Mouse (Mus musculus): ENCODE results near the gene Emp1.

Emp1 gene

GRCm38 (mm10) chr6:135364041-135364745 lies 1.8 kb downstream of the Emp1 start:
- no peak for DNase-seq (ENCODE audit: low spot score in 2 of 2)

- DNase-seq (ENCODE audit: low spot score in 2 of 2) = no peak
Observed at GRCm38 (mm10) chr6:135364891-135365301, 2.6 kb downstream of the Emp1 start.

GRCm38 (mm10) chr6:135365614-135366013 lies 3.3 kb downstream of the Emp1 start:
- no peak for DNase-seq (ENCODE audit: low spot score in 2 of 2)

GRCm38 (mm10) chr6:135368230-135368629 lies 5.9 kb downstream of the Emp1 start:
- DNase-seq (ENCODE audit: low spot score in 2 of 2) = no peak

- no peak for DNase-seq (ENCODE audit: low spot score in 2 of 2)
Observed at GRCm38 (mm10) chr6:135369551-135369968, 7.2 kb downstream of the Emp1 start.

GRCm38 (mm10) chr6:135370954-135371353 lies 8.6 kb downstream of the Emp1 start:
- no peak for DNase-seq (ENCODE audit: low spot score in 2 of 2)

GRCm38 (mm10) chr6:135373357-135373756 lies 11.0 kb downstream of the Emp1 start:
- no peak for DNase-seq (ENCODE audit: low spot score in 2 of 2)

- DNase-seq (ENCODE audit: low spot score in 2 of 2) = no peak
Observed at GRCm38 (mm10) chr6:135375818-135376217, 13.5 kb downstream of the Emp1 start.

GRCm38 (mm10) chr6:135376248-135376647 lies 13.9 kb downstream of the Emp1 start:
- DNase-seq (ENCODE audit: low spot score in 2 of 2) = no peak

GRCm38 (mm10) chr6:135377583-135378319 lies 15.4 kb downstream of the Emp1 start:
- DNase-seq (ENCODE audit: low spot score in 2 of 2) = peak in 1 of 2 experiments; percentile 47

GRCm38 (mm10) chr6:135383919-135384318 lies 21.6 kb downstream of the Emp1 start:
- DNase-seq (ENCODE audit: low spot score in 2 of 2) = no peak

- no peak for DNase-seq (ENCODE audit: low spot score in 2 of 2)
Observed at GRCm38 (mm10) chr6:135385738-135386459, 23.6 kb downstream of the Emp1 start.

GRCm38 (mm10) chr6:135387653-135388052 lies 25.3 kb downstream of the Emp1 start:
- no peak for DNase-seq (ENCODE audit: low spot score in 2 of 2)

GRCm38 (mm10) chr6:135388711-135389110 lies 26.4 kb downstream of the Emp1 start:
- DNase-seq (ENCODE audit: low spot score in 2 of 2) = no peak

GRCm38 (mm10) chr6:135390398-135390797 lies 28.1 kb downstream of the Emp1 start:
- DNase-seq (ENCODE audit: low spot score in 2 of 2) = no peak

GRCm38 (mm10) chr6:135395375-135395774 lies 33.0 kb downstream of the Emp1 start:
- no peak for DNase-seq (ENCODE audit: low spot score in 2 of 2)

GRCm38 (mm10) chr6:135397089-135397488 lies 34.7 kb downstream of the Emp1 start:
- no peak for DNase-seq (ENCODE audit: low spot score in 2 of 2)

- no peak for DNase-seq (ENCODE audit: low spot score in 2 of 2)
Observed at GRCm38 (mm10) chr6:135397788-135398187, 35.4 kb downstream of the Emp1 start.

- no peak for DNase-seq (ENCODE audit: low spot score in 2 of 2)
Observed at GRCm38 (mm10) chr6:135398801-135399200, 36.5 kb downstream of the Emp1 start.

- peak in 1 of 2 experiments; percentile 63 for DNase-seq (ENCODE audit: low spot score in 2 of 2)
Observed at GRCm38 (mm10) chr6:135400306-135400705, 38.0 kb downstream of the Emp1 start.

GRCm38 (mm10) chr6:135405093-135405492 lies 42.7 kb downstream of the Emp1 start:
- DNase-seq (ENCODE audit: low spot score in 2 of 2) = no peak

GRCm38 (mm10) chr6:135407323-135407722 lies 45.0 kb downstream of the Emp1 start:
- DNase-seq (ENCODE audit: low spot score in 2 of 2) = no peak
